Mouse (Mus musculus) neural tube, embryonic 11.5 days (tissue): Measurements from ENCODE around the gene Gm21970. TPM values are rescaled to one million over a fixed set of nuclear protein-coding genes. Genes with fewer than 3 reads are reported as not detected.

ENCODE experiments used
- ATAC-seq: fragments of 200-750 bp; cut with Nextera tagmentation; 2 replicates; pipeline ENCODE4 v1.8.0; 2017; ENCODE audit warnings: moderate number of reproducible peaks, mild to moderate bottlenecking, moderate TSS enrichment, moderate library complexity; ENCODE audit not compliant: insufficient read depth, low FRiP score, low TSS enrichment
- DNase-seq: peaks from one replicate; pipeline ENCODE4 v3.0.0-alpha.2; 2015; ENCODE audit warnings: low spot score
- H3K27ac ChIP-seq: fragments of 300-500 bp; sonication (generic); 2 replicates; pipeline ENCODE4 v1.5.1; 2014; ENCODE audit warnings: low read depth, mild to moderate bottlenecking, low read length
- H3K27me3 ChIP-seq: fragments of 300-500 bp; sonication (generic); 2 replicates; pipeline ENCODE4 v1.6.1; 2014; ENCODE audit warnings: mild to moderate bottlenecking, low read length, mixed read lengths; ENCODE audit not compliant: control insufficient read depth, insufficient read depth
- H3K36me3 ChIP-seq: fragments of 300-500 bp; sonication (generic); 2 replicates; pipeline ENCODE4 v1.6.1; 2014; ENCODE audit warnings: mild to moderate bottlenecking, low read length, moderate library complexity, mixed read lengths; ENCODE audit not compliant: control insufficient read depth, insufficient read depth
- H3K4me1 ChIP-seq: fragments of 300-500 bp; sonication (generic); 2 replicates; pipeline ENCODE4 v1.6.1; 2014; ENCODE audit warnings: low read length, mixed read lengths; ENCODE audit not compliant: control insufficient read depth, insufficient read depth
- H3K4me2 ChIP-seq: fragments of 300-500 bp; sonication (generic); 2 replicates; pipeline ENCODE4 v1.6.1; 2014; ENCODE audit warnings: low read depth, mild to moderate bottlenecking, moderate library complexity
- H3K4me3 ChIP-seq: fragments of 300-500 bp; sonication (generic); 2 replicates; pipeline ENCODE4 v1.5.1; 2014; ENCODE audit warnings: low read depth, low read length
- H3K9ac ChIP-seq: fragments of 300-500 bp; sonication (generic); 2 replicates; pipeline ENCODE4 v1.6.1; 2014; ENCODE audit warnings: mild to moderate bottlenecking, low read length
- H3K9me3 ChIP-seq: fragments of 300-500 bp; sonication (generic); 2 replicates; pipeline ENCODE4 v1.6.1; 2016; ENCODE audit warnings: low read length; ENCODE audit not compliant: control insufficient read depth
- WGBS: fragments of 180-500 bp; shearing (Covaris S2); extraction: QIAGEN DNeasy Blood & Tissue Kit; methylation state at CpG from one replicate; pipeline ENCODE4 v1.1.7; 2014; 5-methylcytosine and 5-hydroxymethylcytosine counted together
- polyA plus RNA-seq: library from polyadenylated mRNA; unstranded; fragments of >200 nt; fragmentation: Nextera tagmentation; extraction: Ambion mirVana; gene quantifications from 2 replicates; pipeline ENCODE4 v1.2.1, GENCODE M21; 2014

Gene Gm21970
- polyA plus RNA-seq, 1 experiment from 2014 or later = not detected

GRCm38 (mm10) chr16:91444847-91445246 lies 53.3 kb downstream of the Gm21970 start:
- 86% methylated on average over 4 of the region's 4 CpGs for WGBS
- Histone ChIP-seq H3K4me1 (no peaks in the 10 kb centered on the region), H3K4me2 (no peak overlapping the region), H3K27ac (no peak overlapping the region), H3K36me3 (no peaks in the 10 kb centered on the region), H3K4me3 (no peak overlapping the region), H3K27me3 (no peaks in the 10 kb centered on the region), H3K9me3 (no peaks in the 10 kb centered on the region), H3K9ac (no peak overlapping the region)
- no peak for DNase-seq
- no peak for ATAC-seq

DNA sequence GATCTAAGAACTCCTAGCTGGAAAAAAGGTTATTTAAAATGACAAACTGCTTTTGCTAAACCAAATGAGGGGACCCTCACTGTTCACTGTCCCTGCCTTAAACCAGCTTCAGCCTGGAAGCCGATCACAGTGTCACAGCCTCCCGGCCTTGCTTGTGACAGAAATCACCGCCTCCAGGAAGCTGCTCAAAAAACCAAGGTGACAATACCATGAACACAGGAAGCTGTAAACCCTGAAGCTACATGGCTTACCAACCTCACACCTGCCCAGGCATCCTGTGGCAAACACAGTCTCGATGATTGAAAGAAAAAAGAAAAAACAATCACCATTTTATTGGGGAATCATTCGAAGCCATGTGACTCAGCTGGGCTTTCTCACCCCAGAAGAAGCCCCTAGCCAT lies 54.0 kb downstream of the Gm21970 start:
- H3K36me3 ChIP-seq = no peaks in the 10 kb centered on the region
- no peak overlapping the region for H3K4me2 ChIP-seq
- H3K9me3 ChIP-seq = no peaks in the 10 kb centered on the region
- H3K27ac ChIP-seq = no peak overlapping the region
- no peak overlapping the region for H3K4me3 ChIP-seq
- WGBS = 85% methylated on average over 5 of the region's 5 CpGs
- no peaks in the 10 kb centered on the region for H3K27me3 ChIP-seq
- ATAC-seq = no peak
- H3K9ac ChIP-seq = no peak overlapping the region
- no peak for DNase-seq
- no peaks in the 10 kb centered on the region for H3K4me1 ChIP-seq

DNA sequence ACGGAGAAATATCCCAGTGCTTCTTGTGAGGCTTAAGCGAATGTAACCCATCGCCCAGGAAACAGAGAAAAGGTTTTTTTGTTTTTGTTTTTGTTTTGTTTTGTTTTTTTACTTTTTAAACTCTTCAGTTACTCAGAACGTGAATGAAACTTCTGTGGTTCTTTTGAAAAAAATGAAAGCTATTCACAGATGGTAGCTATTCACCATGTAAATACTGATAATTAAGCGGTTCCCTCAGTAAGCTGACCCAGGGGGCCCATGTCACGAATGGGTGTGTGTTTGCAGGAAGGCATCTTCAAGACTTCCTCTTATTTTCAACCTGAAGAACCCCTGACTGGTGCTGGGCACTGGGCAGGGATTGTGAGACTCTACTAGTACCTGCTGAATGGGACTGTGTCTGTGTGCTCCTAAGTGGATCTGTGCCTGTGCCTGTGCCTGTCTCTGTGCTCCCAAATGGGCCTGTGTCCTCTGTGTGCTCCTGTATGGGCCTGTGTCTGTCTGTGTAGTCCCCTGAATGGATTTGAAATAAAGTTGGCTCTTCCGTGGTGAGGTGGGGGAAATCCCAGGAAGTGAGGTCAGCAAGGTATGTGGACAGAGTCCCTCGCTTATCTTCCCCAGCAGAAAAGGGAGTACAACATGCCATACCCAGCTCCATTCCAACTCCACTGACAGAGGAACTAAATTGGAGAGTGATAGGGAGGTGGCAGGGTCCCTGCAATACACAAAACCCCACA lies 55.4 kb downstream of the Gm21970 start:
- Histone ChIP-seq H3K27ac (no peak overlapping the region), H3K27me3 (no peaks in the 10 kb centered on the region), H3K4me1 (no peaks in the 10 kb centered on the region), H3K9me3 (no peaks in the 10 kb centered on the region), H3K4me2 (no peak overlapping the region), H3K36me3 (no peaks in the 10 kb centered on the region), H3K4me3 (no peak overlapping the region), H3K9ac (no peak overlapping the region)
- ATAC-seq (no peak), DNase-seq (no peak)
- 84% methylated on average over 8 of the region's 8 CpGs for WGBS

DNA sequence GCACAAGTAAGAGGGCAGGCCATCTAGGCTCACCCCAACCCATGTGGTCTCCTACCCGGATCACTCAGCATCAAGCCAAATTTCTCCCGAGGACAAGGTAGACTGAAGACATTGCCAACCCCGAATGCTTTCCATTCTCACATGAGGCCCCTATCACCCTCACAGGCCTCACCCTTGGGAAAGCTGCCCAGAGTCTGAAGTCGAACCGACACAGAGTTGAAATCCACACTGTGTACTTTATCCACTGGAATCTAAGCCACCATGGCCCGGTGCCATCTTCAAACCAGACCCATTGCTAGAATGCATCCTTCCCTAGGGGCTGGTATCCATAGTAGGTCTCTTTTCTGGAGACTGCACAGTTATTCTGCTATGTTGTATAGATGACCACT lies 56.0 kb downstream of the Gm21970 start:
- DNase-seq = no peak
- H3K9me3 ChIP-seq = no peaks in the 10 kb centered on the region
- no peak overlapping the region for H3K9ac ChIP-seq
- H3K27me3 ChIP-seq = no peaks in the 10 kb centered on the region
- no peaks in the 10 kb centered on the region for H3K36me3 ChIP-seq
- no peak overlapping the region for H3K4me3 ChIP-seq
- ATAC-seq = no peak
- WGBS = 93% methylated on average over 6 of the region's 6 CpGs
- no peak overlapping the region for H3K4me2 ChIP-seq
- H3K4me1 ChIP-seq = no peaks in the 10 kb centered on the region
- H3K27ac ChIP-seq = no peak overlapping the region

DNA sequence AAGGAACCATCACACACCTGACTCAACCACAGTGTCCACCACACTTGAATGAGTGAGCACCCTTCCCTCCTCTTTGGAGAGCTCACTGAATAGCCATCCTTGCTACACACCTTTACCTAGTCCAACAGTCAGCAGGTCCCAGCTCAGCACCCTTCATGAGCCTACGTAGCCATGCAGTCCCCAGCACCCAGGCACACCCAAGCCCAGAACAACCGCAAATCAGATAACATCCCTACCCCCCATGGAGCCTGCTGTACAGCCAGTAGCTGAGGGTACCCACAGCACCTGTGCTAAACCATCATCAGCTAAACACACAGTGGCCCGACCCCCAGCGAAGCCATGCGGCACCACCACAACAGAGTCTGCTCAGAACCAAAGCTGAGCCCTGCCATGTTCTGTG lies 56.6 kb downstream of the Gm21970 start:
- Histone ChIP-seq H3K27ac (no peak overlapping the region), H3K4me2 (no peak overlapping the region), H3K4me3 (no peak overlapping the region), H3K4me1 (no peaks in the 10 kb centered on the region), H3K9me3 (no peaks in the 10 kb centered on the region), H3K27me3 (no peaks in the 10 kb centered on the region), H3K9ac (no peak overlapping the region), H3K36me3 (no peaks in the 10 kb centered on the region)
- DNase-seq = no peak
- 92% methylated on average over 5 of the region's 5 CpGs for WGBS
- ATAC-seq = no peak

DNA sequence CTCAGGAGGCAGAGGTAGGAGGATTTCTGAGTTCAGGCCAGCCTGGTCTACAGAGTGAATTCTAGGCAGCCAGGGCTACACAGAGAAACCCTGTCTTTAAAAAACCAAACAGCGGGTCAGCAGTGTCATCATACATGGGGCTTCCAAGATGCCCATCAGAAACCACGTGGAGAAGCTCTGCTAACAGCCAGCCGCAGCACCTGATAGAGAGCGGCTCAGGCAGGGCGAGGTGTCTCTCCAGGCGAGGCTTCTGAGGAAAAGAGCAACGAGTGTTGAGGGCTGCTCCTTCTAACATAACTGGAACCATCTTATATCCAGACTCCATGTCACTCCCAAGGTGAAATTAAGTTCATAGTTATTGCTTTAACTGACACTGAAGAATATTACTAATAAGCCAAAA lies 57.4 kb downstream of the Gm21970 start:
- H3K27me3 ChIP-seq = no peaks in the 10 kb centered on the region
- H3K4me3 ChIP-seq = no peak overlapping the region
- no peaks in the 10 kb centered on the region for H3K4me1 ChIP-seq
- no peaks in the 10 kb centered on the region for H3K9me3 ChIP-seq
- H3K27ac ChIP-seq = no peak overlapping the region
- no peak for DNase-seq
- no peak overlapping the region for H3K4me2 ChIP-seq
- H3K9ac ChIP-seq = no peak overlapping the region
- no peak for ATAC-seq
- 87% methylated on average over 7 of the region's 7 CpGs for WGBS
- H3K36me3 ChIP-seq = no peaks in the 10 kb centered on the region

DNA sequence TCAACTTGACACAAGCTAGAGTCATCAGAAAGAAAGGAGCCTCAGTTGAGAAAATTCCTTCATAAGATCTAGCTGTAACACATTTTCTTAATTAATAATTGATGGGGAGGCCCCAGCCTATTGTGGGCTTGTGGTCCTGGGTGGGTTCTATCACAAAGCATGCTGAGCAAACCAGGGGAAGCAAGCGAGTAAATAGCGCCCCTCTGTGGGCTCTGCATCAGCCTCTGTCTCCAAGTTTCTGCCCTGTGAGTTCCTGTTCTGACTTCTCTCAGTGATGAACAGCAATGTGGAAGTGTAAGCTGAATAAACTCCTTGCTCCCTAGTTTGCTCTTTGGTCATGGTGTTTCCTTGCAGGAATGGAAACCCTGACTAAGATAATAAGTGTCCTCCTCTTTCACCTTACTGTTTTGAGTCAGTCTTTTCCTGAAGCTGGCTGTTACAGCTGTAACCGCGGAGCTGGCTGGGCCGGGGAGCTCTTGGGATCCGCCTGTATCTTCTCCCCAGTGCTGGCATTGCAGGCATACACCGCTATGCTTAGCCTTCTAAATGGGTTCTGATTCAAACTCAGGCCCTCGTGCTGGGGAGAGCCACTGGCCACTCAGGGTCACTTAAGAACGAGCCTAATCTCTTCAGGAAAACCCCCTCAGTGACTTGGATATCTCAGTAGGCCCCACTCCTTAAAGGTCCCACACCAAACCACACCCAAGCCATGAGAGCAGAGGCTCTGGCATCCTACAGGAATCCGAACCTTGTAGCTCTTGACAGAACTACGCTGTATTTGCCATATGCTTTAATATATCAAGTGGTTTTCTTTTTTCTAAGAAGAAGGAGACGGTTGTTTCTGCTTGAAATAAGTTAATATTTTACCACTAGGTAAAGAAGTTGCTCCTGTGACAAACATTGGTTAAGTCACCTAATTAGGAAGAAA lies 58.9 kb downstream of the Gm21970 start:
- Histone ChIP-seq H3K9me3 (no peaks in the 10 kb centered on the region), H3K36me3 (no peaks in the 10 kb centered on the region), H3K4me3 (no peak overlapping the region), H3K27me3 (no peaks in the 10 kb centered on the region), H3K4me2 (no peak overlapping the region), H3K4me1 (no peaks in the 10 kb centered on the region), H3K9ac (no peak overlapping the region), H3K27ac (no peak overlapping the region)
- 85% methylated on average over 12 of the region's 12 CpGs for whole genome bisulfite sequencing
- ATAC-seq (no peak), DNase-seq (no peak)

DNA sequence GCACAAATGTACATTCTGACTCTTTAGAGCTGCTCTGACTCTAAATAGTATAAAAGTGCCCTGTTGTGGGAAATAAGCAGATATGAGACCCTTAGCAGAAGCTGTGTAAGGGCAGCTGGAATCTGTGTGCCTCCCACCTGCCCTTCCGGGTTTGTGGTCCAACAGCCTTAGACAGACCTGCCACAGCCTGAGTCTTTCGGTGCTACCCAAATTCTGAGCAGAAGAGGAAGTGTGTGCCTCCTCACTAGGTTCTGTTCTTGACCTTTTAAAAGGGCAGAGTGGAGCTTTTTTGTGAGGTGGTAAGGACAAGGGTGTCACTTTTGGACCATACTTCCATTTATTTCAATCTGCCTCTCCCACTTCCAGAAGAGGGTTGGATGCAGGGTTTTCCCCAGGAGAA lies 60.4 kb downstream of the Gm21970 start:
- Histone ChIP-seq H3K27ac (no peak overlapping the region), H3K27me3 (no peaks in the 10 kb centered on the region), H3K36me3 (no peaks in the 10 kb centered on the region), H3K4me3 (no peak overlapping the region), H3K9me3 (no peaks in the 10 kb centered on the region), H3K4me2 (no peak overlapping the region), H3K4me1 (no peaks in the 10 kb centered on the region), H3K9ac (no peak overlapping the region)
- WGBS = 86% methylated on average over 2 of the region's 2 CpGs
- no peak for DNase-seq
- ATAC-seq = no peak
